Mouse (Mus musculus): ENCODE measurements around the gene Plek. TPM values are rescaled to one million over a fixed set of nuclear protein-coding genes. Genes with fewer than 3 reads are reported as not detected.

Plek gene
- polyA plus RNA-seq, 1 experiment from 2014 or later: 3.4 TPM

GRCm38 (mm10) chr11:16932159-16932558 lies 120.0 kb downstream of the Plek start:
- Histone ChIP-seq H3K36me3 (no peaks in the 10 kb centered on the region), H3K4me1 (0 out of 2 replicates have a peak, but pooled peaks cover 3% of the 10 kb centered on the region), H3K4me3 (no peak overlapping the region), H3K9me3 (no peaks in the 10 kb centered on the region), H3K27ac (no peak overlapping the region), H3K9ac (no peak overlapping the region), H3K4me2 (replicated peaks) (no peak overlapping the region), H3K27me3 (no peaks in the 10 kb centered on the region)
- no peak for ATAC-seq (ENCODE audit: low FRiP score, low read depth)
- WGBS: 93% methylated on average over 3 of the region's 3 CpGs

Other genes with a start within 250 kb of the Plek start
- gene Fbxo48, start 101.0 kb downstream of the Plek start, polyA plus RNA-seq (2015; fragmentation: Nextera tagmentation; extraction: Ambion mirVana): 1.7 and 1.8 TPM in 2 replicates
- 17.2 and 17.4 TPM in 2 replicates for gene Cnrip1, start 795 bp downstream of the Plek start, polyA plus RNA-seq (2015; fragmentation: Nextera tagmentation; extraction: Ambion mirVana)
- gene Ppp3r1, start 106.9 kb upstream of the Plek start, polyA plus RNA-seq (2015; fragmentation: Nextera tagmentation; extraction: Ambion mirVana): 95.3 and 96.3 TPM in 2 replicates
- 27.5 and 29.2 TPM in 2 replicates for gene Wdr92, start 129.7 kb upstream of the Plek start, polyA plus RNA-seq (2015; fragmentation: Nextera tagmentation; extraction: Ambion mirVana)
- gene Pno1, start 159.2 kb upstream of the Plek start, polyA plus RNA-seq (2015; fragmentation: Nextera tagmentation; extraction: Ambion mirVana): 76.7 and 77.1 TPM in 2 replicates
- 119 and 120 TPM in 2 replicates for gene C1d, start 205.2 kb upstream of the Plek start, polyA plus RNA-seq (2015; fragmentation: Nextera tagmentation; extraction: Ambion mirVana)